Mouse (Mus musculus): ENCODE measurements around the gene Sbk3. TPM values are rescaled to one million over a fixed set of nuclear protein-coding genes. Genes with fewer than 3 reads are reported as not detected.
"Not testable (repeated sequence)": the region's sequence is repeated elsewhere in the genome, so short reads cannot be mapped to it uniquely, and the experiment has no call there.

Sbk3 gene
- polyA plus RNA-seq, 1 experiment from 2014 or later, result 0.27 TPM

DNA sequence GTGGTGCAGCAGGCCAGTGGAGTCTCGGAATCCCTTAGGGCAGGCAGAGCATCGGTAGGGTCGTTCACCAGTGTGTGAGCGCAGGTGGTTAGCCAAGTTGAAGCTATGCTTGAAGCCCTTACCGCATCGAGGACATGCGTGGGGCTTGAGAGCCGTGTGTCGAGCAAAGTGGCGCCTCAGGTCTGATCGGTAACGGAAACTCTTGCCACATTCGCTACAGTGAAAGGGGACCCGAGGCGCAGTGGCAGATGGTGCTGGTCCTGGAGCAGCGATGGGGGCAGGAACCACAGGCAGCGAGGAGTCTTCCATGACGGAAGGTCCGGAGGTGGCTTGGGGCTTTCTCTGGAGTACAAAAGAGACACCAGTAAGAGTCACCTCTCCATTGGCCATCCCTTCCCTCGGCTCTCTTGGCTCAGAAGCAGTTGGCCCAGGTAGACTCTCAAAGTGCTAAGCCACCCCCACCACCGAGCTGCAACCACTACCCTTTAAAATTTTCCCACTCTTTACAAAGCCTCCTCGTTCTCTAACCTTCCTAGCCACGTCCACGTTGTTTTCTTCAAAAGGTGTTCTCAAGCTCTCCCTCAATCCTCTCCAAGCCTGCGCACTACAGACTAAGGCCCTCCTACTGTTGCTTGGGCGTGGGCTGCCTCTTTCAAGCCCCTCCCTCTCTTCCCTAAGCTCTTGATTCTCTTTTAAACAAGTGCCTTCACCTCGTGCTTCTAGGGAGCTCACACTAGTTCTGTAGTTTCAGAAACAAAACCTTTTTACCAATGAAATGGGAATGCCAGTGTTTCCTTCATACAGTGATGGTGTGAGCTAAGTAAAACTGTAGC, 41.9 kb upstream of the Sbk3 start:
- Histone ChIP-seq H3K9me3 (no peaks in the 10 kb centered on the region), H3K27ac (replicated peaks) (no peak overlapping the region), H3K4me1 (peaks cover 16% of the 10 kb centered on the region), H3K36me3 (peaks cover 47% of the 10 kb centered on the region), H3K4me2 (replicated peaks) (no peak overlapping the region; the same call in 1 of the 2 replicates), H3K9ac (replicated peaks) (no peak overlapping the region), H3K27me3 (no peaks in the 10 kb centered on the region), H3K4me3 (no peak overlapping the region)
- 91% methylated on average over 27 of the region's 27 CpGs for WGBS
- no peak for ATAC-seq (replicated peaks)

GRCm38 (mm10) chr7:5008229-5008628, 37.3 kb upstream of the Sbk3 start:
- Histone ChIP-seq H3K4me2 (replicated peaks) (no peak overlapping the region), H3K36me3 (peaks cover 63% of the 10 kb centered on the region), H3K9me3 (no peaks in the 10 kb centered on the region), H3K27me3 (no peaks in the 10 kb centered on the region), H3K27ac (replicated peaks) (no peak overlapping the region), H3K4me1 (peaks cover 3% of the 10 kb centered on the region; the same call in 1 of the 2 replicates), H3K4me3 (no peak overlapping the region), H3K9ac (replicated peaks) (no peak overlapping the region)
- ATAC-seq (replicated peaks), result no peak
- 97% methylated on average over 26 of the region's 26 CpGs for WGBS

DNA sequence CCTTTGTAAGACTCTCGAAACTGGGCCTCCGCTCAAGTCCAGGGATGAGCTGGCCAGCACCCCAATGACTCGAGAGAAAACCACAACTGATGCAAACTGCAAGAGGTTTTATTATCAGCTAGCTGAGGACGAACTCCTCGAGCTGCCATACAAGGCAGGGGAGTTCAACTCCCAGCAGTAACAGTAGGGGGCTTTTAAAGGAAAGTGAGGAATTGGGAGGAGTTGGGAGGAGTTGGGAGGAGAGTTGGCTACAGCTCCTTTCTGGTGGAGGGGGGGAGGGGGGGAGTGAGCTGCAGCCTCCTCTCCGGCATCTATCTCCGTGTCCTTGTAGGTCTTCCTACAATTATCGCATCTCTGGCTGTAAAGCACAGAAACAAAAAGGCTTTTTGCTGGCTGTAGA, 31.9 kb upstream of the Sbk3 start:
- peaks cover 19% of the 10 kb centered on the region for H3K36me3 ChIP-seq
- not testable (repeated sequence) for H3K9me3 ChIP-seq; H3K9ac ChIP-seq (replicated peaks); H3K4me3 ChIP-seq; H3K4me1 ChIP-seq; H3K27ac ChIP-seq (replicated peaks); H3K27me3 ChIP-seq; H3K4me2 ChIP-seq (replicated peaks); ATAC-seq (replicated peaks)
- WGBS, result 60% methylated on average over 8 of the region's 8 CpGs

DNA sequence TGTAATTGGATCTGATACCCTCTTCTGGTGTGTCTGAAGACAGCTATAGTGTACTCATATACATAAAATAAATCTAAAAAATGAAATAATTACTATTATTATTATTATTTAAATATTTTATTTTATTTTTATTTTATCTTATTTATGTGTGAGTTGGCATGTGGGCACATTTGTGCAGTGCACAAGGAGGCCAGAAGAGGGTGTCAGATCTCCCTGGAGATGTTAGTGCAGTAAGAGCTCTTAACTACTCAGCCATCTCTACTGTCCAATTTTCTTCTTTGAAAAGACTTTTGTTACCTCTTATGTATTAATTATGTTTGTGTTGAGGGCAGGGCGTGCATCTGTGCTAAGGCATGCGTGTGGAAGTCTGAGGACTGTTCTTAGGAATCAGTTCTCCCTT, 28.9 kb upstream of the Sbk3 start:
- H3K4me1 ChIP-seq, result peaks cover 13% of the 10 kb centered on the region
- no peak overlapping the region for H3K4me2 ChIP-seq (replicated peaks)
- no peaks in the 10 kb centered on the region for H3K9me3 ChIP-seq
- 70% methylated on average over 2 of the region's 2 CpGs for WGBS
- 0 out of 2 replicates have a peak, but pooled peaks cover 3% of the 10 kb centered on the region for H3K36me3 ChIP-seq
- H3K27ac ChIP-seq (replicated peaks), result no peak overlapping the region
- ATAC-seq (replicated peaks), result no peak
- H3K27me3 ChIP-seq, result no peaks in the 10 kb centered on the region
- no peak overlapping the region for H3K4me3 ChIP-seq
- H3K9ac ChIP-seq (replicated peaks), result no peak overlapping the region

GRCm38 (mm10) chr7:4996934-4997333, 26.0 kb upstream of the Sbk3 start:
- H3K9me3 ChIP-seq, result no peaks in the 10 kb centered on the region
- H3K4me2 ChIP-seq (replicated peaks), result peak overlapping the region; percentile 85
- WGBS, result 64% methylated on average over 8 of the region's 8 CpGs
- ATAC-seq (replicated peaks), result no peak
- peaks cover 26% of the 10 kb centered on the region for H3K36me3 ChIP-seq
- H3K27ac ChIP-seq (replicated peaks), result peak overlapping the region; percentile 62
- H3K27me3 ChIP-seq, result no peaks in the 10 kb centered on the region
- H3K4me1 ChIP-seq, result peaks cover 34% of the 10 kb centered on the region
- H3K4me3 ChIP-seq, result peak overlapping the region; percentile 72
- peak overlapping the region; percentile 88 for H3K9ac ChIP-seq (replicated peaks)

- ATAC-seq (replicated peaks), result peak; percentile 87
- Histone ChIP-seq H3K27me3 (no peaks in the 10 kb centered on the region), H3K9me3 (no peaks in the 10 kb centered on the region), H3K4me1 (peaks cover 34% of the 10 kb centered on the region), H3K36me3 (peaks cover 32% of the 10 kb centered on the region), H3K27ac (replicated peaks) (peak within 1 kb of the TSS; percentile 72), H3K4me2 (replicated peaks) (peak within 1 kb of the TSS; percentile 85), H3K4me3 (peak within 1 kb of the TSS; percentile 72), H3K9ac (replicated peaks) (peak within 1 kb of the TSS; percentile 88)
- WGBS, result 5% methylated on average over 22 of the region's 26 CpGs
Observed at GRCm38 (mm10) chr7:4996003-4996895, 25.3 kb upstream of the Sbk3 start, which contains the start of gene Zfp579. Zfp579 (minus strand) TSS chr7:4996158.

DNA sequence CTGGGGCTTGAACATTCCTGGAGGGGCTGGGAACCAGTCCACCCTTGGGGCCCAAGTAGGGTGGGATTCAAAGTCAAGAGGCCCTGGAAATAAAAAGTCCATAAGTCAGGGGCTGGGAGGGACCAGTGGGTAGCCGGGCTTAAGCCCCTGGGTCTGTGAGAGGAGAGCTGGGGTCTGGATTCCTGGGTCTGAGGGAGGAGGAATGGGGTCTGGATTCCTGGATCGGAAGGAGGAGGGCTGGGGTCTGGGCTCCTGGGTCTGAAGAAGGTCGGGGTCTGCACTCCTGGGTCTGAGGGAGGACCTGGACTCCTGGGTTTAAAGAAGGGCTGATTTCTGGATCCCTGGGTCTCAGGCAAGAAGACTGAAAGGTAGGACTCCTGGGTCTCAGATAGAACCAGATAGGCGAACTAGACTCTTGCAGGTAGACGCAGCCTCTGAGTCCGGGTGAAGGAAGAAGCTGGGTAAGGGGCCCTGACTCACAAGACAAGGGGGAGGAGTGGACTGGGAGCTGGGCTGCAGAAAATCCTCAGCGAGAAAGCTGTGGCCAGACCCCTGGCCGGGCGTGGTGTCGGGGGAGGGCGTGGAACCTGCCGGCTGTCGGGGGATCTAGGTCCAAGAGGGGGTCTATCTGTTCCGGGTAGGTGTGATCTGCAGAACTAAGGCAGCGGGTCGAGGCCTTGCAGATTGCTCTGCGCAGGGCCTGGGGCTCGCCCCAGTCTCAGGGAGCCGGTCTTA, 24.5 kb upstream of the Sbk3 start:
- peak; percentile 17 for ATAC-seq (replicated peaks)
- H3K4me1 ChIP-seq, result peaks cover 34% of the 10 kb centered on the region
- no peaks in the 10 kb centered on the region for H3K27me3 ChIP-seq
- peaks cover 33% of the 10 kb centered on the region for H3K36me3 ChIP-seq
- H3K9ac ChIP-seq (replicated peaks), result peak overlapping the region; percentile 88
- H3K27ac ChIP-seq (replicated peaks), result peak overlapping the region; percentile 72
- H3K9me3 ChIP-seq, result no peaks in the 10 kb centered on the region
- H3K4me3 ChIP-seq, result peak overlapping the region; percentile 72
- peak overlapping the region; percentile 85 for H3K4me2 ChIP-seq (replicated peaks)
- 6% methylated on average over 19 of the region's 19 CpGs for WGBS

DNA sequence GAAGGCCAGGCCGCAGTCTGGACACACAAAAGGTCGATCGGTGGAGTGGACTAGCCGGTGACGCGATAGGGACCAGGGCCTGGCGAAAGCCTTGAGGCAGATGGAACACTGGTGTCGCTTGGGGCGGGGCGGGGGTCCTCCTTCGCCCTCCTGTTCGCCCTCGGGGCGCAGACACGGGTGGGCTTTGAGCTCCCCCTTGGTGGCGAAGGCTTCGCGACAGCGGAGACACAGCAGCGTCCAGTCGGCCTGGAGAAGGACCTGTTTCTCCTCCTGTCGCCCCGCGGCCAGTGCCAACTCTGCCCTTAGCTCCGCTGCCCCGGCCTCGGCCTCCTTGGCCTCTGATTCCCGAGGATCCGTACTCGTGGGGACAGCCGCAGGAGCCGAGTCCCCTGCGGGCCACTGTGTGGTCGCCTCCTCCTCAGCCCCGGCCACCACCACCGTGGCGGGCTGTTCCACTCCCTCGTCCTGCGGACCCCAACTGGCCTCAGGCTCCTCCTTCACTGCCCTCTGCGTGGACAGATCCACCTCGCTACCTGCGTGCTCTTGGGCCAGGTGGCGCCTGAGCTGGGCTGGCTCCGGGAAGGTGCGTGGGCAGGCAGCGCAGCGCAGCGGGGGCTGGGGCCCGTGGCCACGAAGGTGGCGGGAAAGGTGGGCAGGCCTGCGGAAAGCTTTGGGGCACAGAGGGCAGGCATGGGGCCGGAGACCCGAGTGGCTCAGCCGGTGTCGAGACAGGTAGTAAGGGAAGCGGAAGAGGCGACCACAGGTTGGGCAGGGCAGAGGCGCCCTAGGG, 23.2 kb upstream of the Sbk3 start:
- Histone ChIP-seq H3K9ac (replicated peaks) (peak overlapping the region; percentile 88; the same call in 1 of the 2 replicates), H3K9me3 (no peaks in the 10 kb centered on the region), H3K27ac (replicated peaks) (no peak overlapping the region), H3K36me3 (peaks cover 33% of the 10 kb centered on the region), H3K4me1 (peaks cover 34% of the 10 kb centered on the region), H3K27me3 (no peaks in the 10 kb centered on the region), H3K4me3 (peak overlapping the region; percentile 72), H3K4me2 (replicated peaks) (peak overlapping the region; percentile 85)
- 57% methylated on average over 59 of the region's 59 CpGs for WGBS
- no peak for ATAC-seq (replicated peaks)

GRCm38 (mm10) chr7:4993347-4993998, 22.5 kb upstream of the Sbk3 start:
- peaks cover 34% of the 10 kb centered on the region for H3K4me1 ChIP-seq
- H3K36me3 ChIP-seq, result peaks cover 33% of the 10 kb centered on the region
- peak overlapping the region; percentile 72 for H3K4me3 ChIP-seq
- peak overlapping the region; percentile 85 for H3K4me2 ChIP-seq (replicated peaks)
- no peak for ATAC-seq (replicated peaks)
- H3K27me3 ChIP-seq, result no peaks in the 10 kb centered on the region
- 45% methylated on average over 55 of the region's 55 CpGs for WGBS
- no peaks in the 10 kb centered on the region for H3K9me3 ChIP-seq
- 0 out of 2 replicates have a peak overlapping the region, but pooled peaks have one; percentile 4 for H3K9ac ChIP-seq (replicated peaks)
- H3K27ac ChIP-seq (replicated peaks), result no peak overlapping the region

DNA sequence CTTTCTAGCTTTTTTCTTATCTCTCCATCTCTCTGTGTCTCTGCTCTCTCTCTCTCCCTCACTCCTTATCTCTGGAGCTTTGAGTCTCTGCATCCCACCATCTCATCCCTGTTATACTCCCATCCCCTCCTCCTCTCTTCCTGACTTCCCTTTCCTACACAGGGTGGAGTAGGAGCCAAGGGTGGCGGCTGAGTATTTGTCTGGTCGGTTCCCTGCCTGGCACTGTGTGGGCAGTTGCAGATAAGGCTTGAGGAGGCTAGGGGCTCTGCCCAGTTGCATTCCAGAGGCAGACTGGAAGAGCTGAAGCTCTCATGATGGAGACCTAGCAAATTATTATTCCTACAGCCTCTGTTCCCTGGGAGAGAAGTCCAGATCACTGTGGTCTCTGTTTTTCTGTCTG, 17.3 kb upstream of the Sbk3 start:
- Histone ChIP-seq H3K9me3 (no peaks in the 10 kb centered on the region), H3K4me3 (no peak overlapping the region), H3K4me2 (replicated peaks) (no peak overlapping the region), H3K4me1 (peaks cover 5% of the 10 kb centered on the region; the same call in 1 of the 2 replicates), H3K27me3 (no peaks in the 10 kb centered on the region), H3K36me3 (peaks cover 18% of the 10 kb centered on the region), H3K9ac (replicated peaks) (no peak overlapping the region), H3K27ac (replicated peaks) (no peak overlapping the region)
- ATAC-seq (replicated peaks), result no peak
- WGBS, result 74% methylated on average over 2 of the region's 2 CpGs
